Mouse (Mus musculus) brain, embryonic 14.5 days (tissue): Measurements from ENCODE around the gene Smug1.

Experiments used
- CTCF ChIP-seq: fragments of 200-500 bp; IDR thresholded peaks from 2 replicates; pipeline ENCODE4 v1.5.1; 2012; ENCODE audit warnings: inconsistent platforms, mild to moderate bottlenecking, moderate library complexity, borderline replicate concordance; ENCODE audit not compliant: insufficient read depth, insufficient read length; ENCODE audit errors: extremely low read depth
- POLR2A ChIP-seq: fragments of 200-500 bp; IDR thresholded peaks from 2 replicates; pipeline ENCODE4 v1.6.1; 2012; ENCODE audit warnings: mild to moderate bottlenecking, inconsistent platforms, borderline replicate concordance; ENCODE audit not compliant: poor library complexity, insufficient read depth, insufficient read length, severe bottlenecking; ENCODE audit errors: extremely low read depth

DNA sequence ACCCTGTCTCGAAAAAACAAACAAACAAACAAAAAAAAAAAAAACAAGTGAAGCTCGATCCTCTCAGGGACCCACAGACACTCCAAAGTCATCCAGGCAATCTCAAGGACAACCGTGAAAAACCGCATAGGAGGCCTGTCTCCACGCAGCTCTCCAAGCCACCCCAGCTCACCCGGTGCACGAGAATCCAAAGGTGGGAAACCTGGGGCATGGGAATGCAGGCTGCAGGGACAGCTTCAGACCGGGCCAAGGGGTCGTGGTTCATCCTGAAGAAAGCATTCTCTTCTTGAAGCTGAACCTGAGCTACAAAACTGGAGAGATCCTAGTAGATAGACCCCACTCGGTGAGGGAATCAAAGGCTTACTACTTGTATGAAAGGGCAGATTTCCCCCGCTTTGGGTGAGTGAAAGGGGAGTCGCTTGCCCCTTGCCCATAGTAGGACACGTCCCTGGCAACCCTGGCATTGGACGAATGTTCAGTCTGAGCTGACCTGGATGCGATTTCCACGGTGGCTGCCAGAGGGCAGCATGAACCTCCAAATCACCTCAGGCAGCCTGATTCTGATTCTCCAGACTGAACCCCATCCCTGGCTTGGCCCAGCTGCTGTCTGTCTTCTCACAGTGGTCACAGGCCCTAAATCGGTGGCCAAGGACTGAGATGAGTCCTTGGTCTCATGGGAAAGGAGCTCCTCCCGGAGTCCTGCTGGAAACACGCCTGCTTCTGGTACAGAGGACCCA lies 18.7 kb upstream of the Smug1 start:
- TF ChIP-seq CTCF (peak; percentile 76), POLR2A (no peak)
